Mouse (Mus musculus) neural tube, embryonic 13.5 days (tissue): ENCODE data around the gene Atp5mpl. TPM values are rescaled to one million over a fixed set of nuclear protein-coding genes. Genes with fewer than 3 reads are reported as not detected.

Source experiments
- ATAC-seq: fragments of 200-750 bp; cut with Nextera tagmentation; 2 replicates; pipeline ENCODE4 v1.8.0; 2017; ENCODE audit warnings: low read depth, mild to moderate bottlenecking, moderate TSS enrichment, moderate library complexity
- H3K27ac ChIP-seq: fragments of 300-500 bp; sonication (generic); replicated peaks from 2 replicates; pipeline ENCODE4 v1.5.1; 2015; ENCODE audit warnings: moderate library complexity, mild to moderate bottlenecking, inconsistent platforms
- H3K27me3 ChIP-seq: fragments of 300-500 bp; sonication (generic); 2 replicates; pipeline ENCODE4 v1.6.1; 2015; ENCODE audit warnings: mild to moderate bottlenecking, inconsistent platforms
- H3K36me3 ChIP-seq: fragments of 300-500 bp; sonication (generic); 2 replicates; pipeline ENCODE4 v1.6.1; 2015; ENCODE audit warnings: mild to moderate bottlenecking, inconsistent platforms
- H3K4me1 ChIP-seq: fragments of 300-500 bp; sonication (generic); replicated peaks from 2 replicates; pipeline ENCODE4 v1.6.1; 2015; ENCODE audit warnings: inconsistent platforms
- H3K4me2 ChIP-seq: fragments of 300-500 bp; sonication (generic); 2 replicates; pipeline ENCODE4 v1.6.1; 2015; ENCODE audit warnings: inconsistent platforms, mild to moderate bottlenecking, moderate library complexity
- H3K4me3 ChIP-seq: fragments of 300-500 bp; sonication (generic); 2 replicates; pipeline ENCODE4 v1.5.1; 2015; ENCODE audit warnings: mild to moderate bottlenecking, inconsistent platforms
- H3K9ac ChIP-seq: fragments of 300-500 bp; sonication (generic); 2 replicates; pipeline ENCODE4 v1.6.1; 2015; ENCODE audit warnings: moderate library complexity, mild to moderate bottlenecking, inconsistent platforms
- H3K9me3 ChIP-seq: fragments of 300-500 bp; sonication (generic); 2 replicates; pipeline ENCODE4 v1.6.1; 2016; ENCODE audit warnings: inconsistent platforms
- WGBS: fragments of 180-500 bp; shearing (Covaris S2); methylation state at CpG from one replicate; pipeline ENCODE4 v1.1.7; 2015; 5-methylcytosine and 5-hydroxymethylcytosine counted together
- polyA plus RNA-seq: library from polyadenylated mRNA; unstranded; fragments of >200 nt; fragmentation: Nextera tagmentation; extraction: Ambion mirVana; gene quantifications from 2 replicates; pipeline ENCODE4 v1.2.1, GENCODE M21; 2015

Gene Atp5mpl
- polyA plus RNA-seq, 1 experiment from 2014 or later = 818 TPM

- Histone ChIP-seq H3K9me3 (no peaks in the 10 kb centered on the region), H3K27me3 (no peaks in the 10 kb centered on the region), H3K36me3 (no peaks in the 10 kb centered on the region), H3K4me2 (no peak overlapping the region), H3K4me3 (no peak overlapping the region), H3K27ac (no peak overlapping the region), H3K4me1 (peaks cover 6% of the 10 kb centered on the region), H3K9ac (no peak overlapping the region)
- ATAC-seq = no peak
- 82% methylated on average over 6 of the region's 6 CpGs for WGBS
Measured at GRCm38 (mm10) chr12:111978274-111978673, 11.5 kb upstream of the Atp5mpl start.

GRCm38 (mm10) chr12:111977138-111977537 lies 10.4 kb upstream of the Atp5mpl start:
- no peak overlapping the region for H3K9ac ChIP-seq
- H3K27me3 ChIP-seq = no peaks in the 10 kb centered on the region
- ATAC-seq = no peak
- peak overlapping the region; percentile 33; the same call in 1 of the 2 replicates for H3K27ac ChIP-seq
- H3K4me2 ChIP-seq = no peak overlapping the region
- 48% methylated on average over 6 of the region's 6 CpGs for WGBS
- H3K4me1 ChIP-seq = peaks cover 6% of the 10 kb centered on the region
- no peaks in the 10 kb centered on the region for H3K9me3 ChIP-seq
- H3K36me3 ChIP-seq = no peaks in the 10 kb centered on the region
- no peak overlapping the region for H3K4me3 ChIP-seq

GRCm38 (mm10) chr12:111974578-111974977 lies 7.8 kb upstream of the Atp5mpl start:
- 85% methylated on average over 6 of the region's 6 CpGs for WGBS

GRCm38 (mm10) chr12:111972504-111972903 lies 5.7 kb upstream of the Atp5mpl start:
- no peak overlapping the region for H3K4me3 ChIP-seq
- ATAC-seq = no peak
- no peak overlapping the region for H3K9ac ChIP-seq
- WGBS = 93% methylated on average over 10 of the region's 10 CpGs
- no peaks in the 10 kb centered on the region for H3K27me3 ChIP-seq
- H3K4me1 ChIP-seq = peaks cover 6% of the 10 kb centered on the region
- H3K9me3 ChIP-seq = no peaks in the 10 kb centered on the region
- H3K4me2 ChIP-seq = no peak overlapping the region
- no peak overlapping the region for H3K27ac ChIP-seq
- H3K36me3 ChIP-seq = no peaks in the 10 kb centered on the region

More at GRCm38 (mm10) chr12:111974578-111974977, 7.8 kb upstream of the Atp5mpl start:
- H3K27me3 ChIP-seq = no peaks in the 10 kb centered on the region
- H3K9me3 ChIP-seq = no peaks in the 10 kb centered on the region
- no peak overlapping the region for H3K27ac ChIP-seq
- H3K9ac ChIP-seq = no peak overlapping the region
- no peak overlapping the region for H3K4me2 ChIP-seq
- ATAC-seq = no peak
- no peak overlapping the region for H3K4me3 ChIP-seq
- peaks cover 6% of the 10 kb centered on the region for H3K4me1 ChIP-seq
- H3K36me3 ChIP-seq = no peaks in the 10 kb centered on the region

- H3K4me2 ChIP-seq = no peak within 1 kb of the TSS
- no peaks in the 10 kb centered on the region for H3K9me3 ChIP-seq
- H3K27me3 ChIP-seq = no peaks in the 10 kb centered on the region
- H3K36me3 ChIP-seq = no peaks in the 10 kb centered on the region
- no peak within 1 kb of the TSS for H3K4me3 ChIP-seq
- 88% methylated on average over 18 of the region's 18 CpGs for WGBS
- H3K27ac ChIP-seq = no peak within 1 kb of the TSS
- H3K4me1 ChIP-seq = peaks cover under 1% of the 10 kb centered on the region
- ATAC-seq = no peak
- no peak within 1 kb of the TSS for H3K9ac ChIP-seq
Measured at GRCm38 (mm10) chr12:111971231-111971686, 4.5 kb upstream of the Atp5mpl start, which contains the start of gene Tdrd9. Gene Tdrd9 (plus strand): TSS chr12:111971559.

GRCm38 (mm10) chr12:111970085-111970484 lies 3.3 kb upstream of the Atp5mpl start:
- Histone ChIP-seq H3K9me3 (no peaks in the 10 kb centered on the region), H3K9ac (no peak overlapping the region), H3K36me3 (no peaks in the 10 kb centered on the region), H3K4me3 (no peak overlapping the region), H3K4me2 (no peak overlapping the region), H3K4me1 (peaks cover 13% of the 10 kb centered on the region), H3K27ac (no peak overlapping the region), H3K27me3 (no peaks in the 10 kb centered on the region)
- 88% methylated on average over 4 of the region's 4 CpGs for WGBS
- ATAC-seq = no peak

GRCm38 (mm10) chr12:111963339-111963738 lies 3.4 kb downstream of the Atp5mpl start:
- no peak overlapping the region for H3K4me3 ChIP-seq
- no peak overlapping the region for H3K27ac ChIP-seq
- H3K27me3 ChIP-seq = no peaks in the 10 kb centered on the region
- no peak overlapping the region for H3K9ac ChIP-seq
- peaks cover 39% of the 10 kb centered on the region for H3K36me3 ChIP-seq
- no peaks in the 10 kb centered on the region for H3K9me3 ChIP-seq
- no peak overlapping the region for H3K4me2 ChIP-seq
- no peak for ATAC-seq
- peaks cover 16% of the 10 kb centered on the region for H3K4me1 ChIP-seq
- WGBS = 88% methylated on average over 5 of the region's 5 CpGs

GRCm38 (mm10) chr12:111958101-111958865 lies 8.5 kb downstream of the Atp5mpl start:
- Histone ChIP-seq H3K36me3 (peaks cover 39% of the 10 kb centered on the region), H3K9ac (no peak overlapping the region), H3K4me1 (no peaks in the 10 kb centered on the region), H3K9me3 (no peaks in the 10 kb centered on the region), H3K27me3 (no peaks in the 10 kb centered on the region), H3K27ac (peak overlapping the region; percentile 3; the same call in 1 of the 2 replicates), H3K4me2 (no peak overlapping the region), H3K4me3 (no peak overlapping the region)
- 44% methylated on average over 9 of the region's 9 CpGs for WGBS
- peak; percentile 56 for ATAC-seq

GRCm38 (mm10) chr12:111956173-111956572 lies 10.6 kb downstream of the Atp5mpl start:
- ATAC-seq = no peak
- H3K27me3 ChIP-seq = no peaks in the 10 kb centered on the region
- H3K4me3 ChIP-seq = no peak overlapping the region
- 79% methylated on average over 5 of the region's 5 CpGs for WGBS
- H3K36me3 ChIP-seq = peaks cover 21% of the 10 kb centered on the region
- H3K9ac ChIP-seq = no peak overlapping the region
- H3K27ac ChIP-seq = no peak overlapping the region
- H3K4me1 ChIP-seq = peaks cover 8% of the 10 kb centered on the region; the same call in 1 of the 2 replicates
- H3K9me3 ChIP-seq = no peaks in the 10 kb centered on the region
- H3K4me2 ChIP-seq = no peak overlapping the region

- Histone ChIP-seq H3K4me3 (no peak overlapping the region), H3K4me2 (no peak overlapping the region), H3K36me3 (no peaks in the 10 kb centered on the region), H3K9ac (no peak overlapping the region), H3K27me3 (no peaks in the 10 kb centered on the region), H3K4me1 (peaks cover 8% of the 10 kb centered on the region; the same call in 1 of the 2 replicates), H3K27ac (no peak overlapping the region), H3K9me3 (no peaks in the 10 kb centered on the region)
- no peak for ATAC-seq
- WGBS = 45% methylated on average over 5 of the region's 5 CpGs
Measured at GRCm38 (mm10) chr12:111951701-111952100, 15.1 kb downstream of the Atp5mpl start.

- Histone ChIP-seq H3K36me3 (no peaks in the 10 kb centered on the region), H3K4me3 (no peak overlapping the region), H3K9me3 (no peaks in the 10 kb centered on the region), H3K27me3 (no peaks in the 10 kb centered on the region), H3K9ac (no peak overlapping the region), H3K27ac (no peak overlapping the region), H3K4me1 (peaks cover 8% of the 10 kb centered on the region; the same call in 1 of the 2 replicates), H3K4me2 (no peak overlapping the region)
- ATAC-seq = no peak
- 81% methylated on average over 5 of the region's 5 CpGs for WGBS
Measured at GRCm38 (mm10) chr12:111950486-111950885, 16.3 kb downstream of the Atp5mpl start.

- no peaks in the 10 kb centered on the region for H3K9me3 ChIP-seq
- H3K9ac ChIP-seq = no peak overlapping the region
- H3K27ac ChIP-seq = no peak overlapping the region
- H3K4me2 ChIP-seq = no peak overlapping the region
- WGBS = 53% methylated on average over 2 of the region's 2 CpGs
- no peaks in the 10 kb centered on the region for H3K27me3 ChIP-seq
- ATAC-seq = no peak
- H3K4me1 ChIP-seq = peaks cover 4% of the 10 kb centered on the region; the same call in 1 of the 2 replicates
- no peaks in the 10 kb centered on the region for H3K36me3 ChIP-seq
- no peak overlapping the region for H3K4me3 ChIP-seq
Measured at GRCm38 (mm10) chr12:111946716-111947115, 20.1 kb downstream of the Atp5mpl start.
